Mouse (Mus musculus): ENCODE measurements around the gene Ppp1r14b.

GRCm38 (mm10) chr19:6979486-6980380, 5.0 kb downstream of the Ppp1r14b start:
- TF ChIP-seq POLR2A (IDR thresholded peaks at IDR 0.05; ENCODE audit: extremely low read depth, insufficient read depth, low read length) (peak; percentile 52; the same call in 1 of the 2 replicates), CTCF (IDR thresholded peaks at IDR 0.05; ENCODE audit: extremely low read depth, insufficient read depth, low read length) (peak; percentile 16; the same call in 1 of the 2 replicates)
